Mouse (Mus musculus) embryonic facial prominence, embryonic 14.5 days (tissue): ENCODE data around the gene Stap2. TPM values are rescaled to one million over a fixed set of nuclear protein-coding genes. Genes with fewer than 3 reads are reported as not detected.

Experiments used
- ATAC-seq: fragments of 200-750 bp; cut with Nextera tagmentation; 2 replicates; pipeline ENCODE4 v1.8.0; 2017; ENCODE audit warnings: low read depth, moderate number of reproducible peaks, moderate TSS enrichment
- DNase-seq: peaks from one replicate; pipeline ENCODE4 v3.0.0-alpha.2; 2015; ENCODE audit warnings: low spot score
- H3K27ac ChIP-seq: fragments of 300-500 bp; sonication (generic); replicated peaks from 2 replicates; pipeline ENCODE4 v1.5.1; 2014; ENCODE audit warnings: low read depth, mild to moderate bottlenecking, low read length, moderate library complexity
- H3K27me3 ChIP-seq: fragments of 300-500 bp; sonication (generic); replicated peaks from 2 replicates; pipeline ENCODE4 v1.6.1; 2014; ENCODE audit warnings: low read length; ENCODE audit not compliant: control insufficient read depth, insufficient read depth
- H3K36me3 ChIP-seq: fragments of 300-500 bp; sonication (generic); 2 replicates; pipeline ENCODE4 v1.6.1; 2014; ENCODE audit warnings: low read length, mixed read lengths; ENCODE audit not compliant: control insufficient read depth, insufficient read depth
- H3K4me1 ChIP-seq: fragments of 300-500 bp; sonication (generic); 2 replicates; pipeline ENCODE4 v1.6.1; 2014; ENCODE audit warnings: antibody characterized with exemption, low read length; ENCODE audit not compliant: control insufficient read depth, insufficient read depth
- H3K4me2 ChIP-seq: fragments of 300-500 bp; sonication (generic); 2 replicates; pipeline ENCODE4 v1.6.1; 2014; ENCODE audit warnings: low read depth, mild to moderate bottlenecking, low read length, moderate library complexity, mixed read lengths
- H3K4me3 ChIP-seq: fragments of 300-500 bp; sonication (generic); 2 replicates; pipeline ENCODE4 v1.5.1; 2014; ENCODE audit warnings: low read depth, mild to moderate bottlenecking, low read length
- H3K9ac ChIP-seq: fragments of 300-500 bp; sonication (generic); 2 replicates; pipeline ENCODE4 v1.6.1; 2014; ENCODE audit warnings: low read depth, mild to moderate bottlenecking, low read length, moderate library complexity, mixed read lengths
- H3K9me3 ChIP-seq: fragments of 300-500 bp; sonication (generic); 2 replicates; pipeline ENCODE4 v1.6.1; 2016; ENCODE audit warnings: low read length; ENCODE audit not compliant: control insufficient read depth
- WGBS: fragments of 180-500 bp; shearing (Covaris S2); extraction: QIAGEN DNeasy Blood & Tissue Kit; methylation state at CpG from one replicate; pipeline ENCODE4 v1.1.7; 2014; 5-methylcytosine and 5-hydroxymethylcytosine counted together
- polyA plus RNA-seq: library from polyadenylated mRNA; unstranded; fragments of >200 nt; fragmentation: Nextera tagmentation; extraction: Ambion mirVana; gene quantifications from 2 replicates; pipeline ENCODE4 v1.2.1, GENCODE M21; 2014

Stap2 gene
- polyA plus RNA-seq, 1 experiment from 2014 or later: 12.4 TPM

DNA sequence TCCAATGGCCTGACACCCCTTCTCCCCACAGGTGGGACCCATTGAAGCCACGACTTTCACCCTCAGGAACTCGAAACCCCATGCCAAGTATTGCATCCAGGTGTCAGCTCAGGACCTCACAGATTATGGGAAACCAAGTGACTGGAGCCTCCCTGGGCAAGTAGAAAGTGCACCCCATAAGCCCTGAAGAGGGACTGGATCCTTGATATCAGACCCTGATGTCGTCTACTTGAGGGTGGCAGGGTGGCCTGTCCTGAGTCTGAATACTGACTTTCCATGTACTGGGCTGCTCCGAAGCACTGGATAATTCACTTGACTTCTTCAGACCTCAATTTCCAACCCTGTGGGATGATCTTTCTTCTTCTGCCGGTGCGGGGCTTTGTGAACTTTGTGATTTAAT lies 48.8 kb downstream of the Stap2 start:
- no peak for DNase-seq
- no peak for ATAC-seq
- Histone ChIP-seq H3K4me2 (peak overlapping the region; percentile 70), H3K27ac (no peak overlapping the region), H3K4me3 (peak overlapping the region; percentile 46), H3K36me3 (peaks cover 8% of the 10 kb centered on the region; the same call in 1 of the 2 replicates), H3K9ac (0 out of 2 replicates have a peak overlapping the region, but pooled peaks have one; percentile 56), H3K4me1 (peaks cover 16% of the 10 kb centered on the region), H3K27me3 (no peaks in the 10 kb centered on the region), H3K9me3 (no peaks in the 10 kb centered on the region)
- WGBS: 40% methylated on average over 6 of the region's 6 CpGs

DNA sequence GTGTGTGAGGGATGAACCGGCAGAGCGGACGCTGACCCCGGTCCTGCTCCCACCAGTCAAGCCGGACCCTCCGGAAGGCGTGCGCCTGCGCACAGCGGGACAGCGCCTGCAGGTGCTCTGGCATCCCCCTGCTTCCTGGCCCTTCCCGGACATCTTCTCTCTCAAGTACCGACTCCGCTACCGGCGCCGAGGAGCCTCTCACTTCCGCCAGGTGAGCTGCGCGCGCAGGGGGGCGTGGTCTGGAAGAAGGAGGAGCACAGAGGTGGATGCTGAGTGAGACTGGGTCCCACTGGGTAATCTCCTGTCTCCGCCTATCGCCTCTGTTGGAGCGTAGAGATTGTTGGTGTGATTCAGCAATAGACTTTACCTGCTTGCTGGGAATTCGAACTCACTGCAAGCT lies 49.3 kb downstream of the Stap2 start:
- H3K36me3 ChIP-seq: peaks cover 3% of the 10 kb centered on the region; the same call in 1 of the 2 replicates
- ATAC-seq (peak; percentile 24; the same call in 1 of the 2 replicates), DNase-seq (peak; percentile 84)
- no peaks in the 10 kb centered on the region for H3K27me3 ChIP-seq
- WGBS: 1% methylated on average over 16 of the region's 26 CpGs
- H3K27ac ChIP-seq: no peak overlapping the region
- H3K4me2 ChIP-seq: peak overlapping the region; percentile 70
- H3K4me3 ChIP-seq: peak overlapping the region; percentile 46
- H3K9me3 ChIP-seq: no peaks in the 10 kb centered on the region
- H3K4me1 ChIP-seq: peaks cover 16% of the 10 kb centered on the region
- peak overlapping the region; percentile 56 for H3K9ac ChIP-seq

DNA sequence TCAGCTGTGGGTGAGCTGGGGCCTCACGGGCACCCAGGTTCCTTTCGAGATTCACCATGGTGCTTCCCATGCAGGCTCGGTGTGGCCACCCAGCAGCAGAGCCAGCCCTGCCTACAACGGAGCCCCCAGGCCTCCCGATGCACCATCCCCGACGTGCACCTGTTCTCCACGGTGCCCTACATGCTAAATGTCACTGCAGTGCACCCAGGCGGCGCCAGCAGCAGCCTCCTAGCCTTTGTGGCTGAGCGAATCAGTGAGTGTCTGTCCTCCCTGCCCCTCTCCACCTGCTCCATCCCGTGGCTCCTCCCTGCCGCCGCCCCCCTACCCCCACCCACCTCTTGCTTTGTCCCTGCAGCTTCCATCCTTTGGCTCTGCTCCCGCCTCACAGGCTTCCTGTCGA lies 51.2 kb downstream of the Stap2 start:
- Histone ChIP-seq H3K4me3 (no peak overlapping the region), H3K27ac (no peak overlapping the region), H3K36me3 (no peaks in the 10 kb centered on the region), H3K9ac (no peak overlapping the region), H3K27me3 (no peaks in the 10 kb centered on the region), H3K9me3 (no peaks in the 10 kb centered on the region), H3K4me1 (peaks cover 9% of the 10 kb centered on the region), H3K4me2 (no peak overlapping the region)
- DNase-seq (no peak), ATAC-seq (no peak)
- WGBS: 45% methylated on average over 11 of the region's 16 CpGs

DNA sequence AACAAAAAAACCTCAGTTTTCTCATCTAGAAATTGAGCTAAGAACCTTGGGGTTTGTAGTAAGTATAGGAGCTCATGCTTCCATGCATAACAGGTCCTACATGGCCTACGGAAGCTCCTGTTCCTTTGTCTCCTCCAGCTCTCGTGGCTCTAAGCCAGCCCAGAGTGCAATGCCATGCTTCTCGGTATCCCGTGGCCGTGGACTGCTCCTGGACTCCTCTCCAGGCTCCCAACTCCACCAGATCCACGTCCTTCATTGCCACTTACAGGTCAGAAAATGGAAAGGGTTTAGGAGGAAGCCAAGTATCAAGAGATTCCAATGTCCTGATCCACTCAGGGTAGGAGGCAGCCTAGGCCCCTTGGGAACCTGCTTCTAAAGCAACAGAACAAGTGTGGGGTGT lies 51.6 kb downstream of the Stap2 start:
- no peak for DNase-seq
- Histone ChIP-seq H3K4me2 (no peak overlapping the region), H3K36me3 (no peaks in the 10 kb centered on the region), H3K9me3 (no peaks in the 10 kb centered on the region), H3K4me3 (no peak overlapping the region), H3K27me3 (no peaks in the 10 kb centered on the region), H3K9ac (no peak overlapping the region), H3K4me1 (peaks cover 9% of the 10 kb centered on the region), H3K27ac (no peak overlapping the region)
- WGBS: 81% methylated on average over 6 of the region's 6 CpGs
- no peak for ATAC-seq

DNA sequence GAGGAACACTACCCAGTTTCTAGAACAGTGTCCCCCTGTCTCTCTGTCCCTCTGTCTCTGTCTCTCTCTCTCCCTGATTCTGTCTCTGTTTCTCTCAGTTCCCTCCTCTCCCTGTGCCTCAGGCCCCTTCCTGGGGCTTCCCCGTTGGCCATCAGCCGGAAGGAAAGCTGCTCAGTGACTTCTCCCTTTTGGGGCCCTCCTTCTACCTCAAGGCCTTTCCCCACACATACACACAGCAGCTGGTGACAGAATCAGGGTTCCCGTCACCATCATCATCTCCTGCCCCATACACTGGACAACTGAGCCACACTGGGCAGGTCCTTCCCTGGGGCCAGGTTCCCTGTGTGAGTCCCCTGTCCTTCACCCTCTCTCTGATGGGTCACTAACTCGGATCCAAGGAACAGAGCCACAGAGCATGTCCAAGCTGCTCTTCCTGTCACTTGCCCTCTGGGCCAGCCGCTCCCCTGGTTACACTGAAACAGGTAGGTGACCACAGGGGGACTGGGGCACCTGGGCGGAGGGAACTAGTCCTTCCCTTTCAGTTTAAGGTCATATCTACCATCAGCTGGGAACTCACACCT lies 52.8 kb downstream of the Stap2 start, which contains the start of gene Ebi3:
Gene Ebi3 (plus strand): TSS at position 194 of the 581 bp plus-strand sequence.
- H3K4me2 ChIP-seq: no peak within 1 kb of the TSS
- WGBS: 68% methylated on average over 6 of the region's 6 CpGs
- H3K4me3 ChIP-seq: no peak within 1 kb of the TSS
- no peak within 1 kb of the TSS for H3K27ac ChIP-seq
- no peaks in the 10 kb centered on the region for H3K36me3 ChIP-seq
- H3K27me3 ChIP-seq: no peaks in the 10 kb centered on the region
- ATAC-seq (no peak), DNase-seq (no peak)
- H3K9ac ChIP-seq: no peak within 1 kb of the TSS
- H3K4me1 ChIP-seq: peaks cover 5% of the 10 kb centered on the region
- no peaks in the 10 kb centered on the region for H3K9me3 ChIP-seq

DNA sequence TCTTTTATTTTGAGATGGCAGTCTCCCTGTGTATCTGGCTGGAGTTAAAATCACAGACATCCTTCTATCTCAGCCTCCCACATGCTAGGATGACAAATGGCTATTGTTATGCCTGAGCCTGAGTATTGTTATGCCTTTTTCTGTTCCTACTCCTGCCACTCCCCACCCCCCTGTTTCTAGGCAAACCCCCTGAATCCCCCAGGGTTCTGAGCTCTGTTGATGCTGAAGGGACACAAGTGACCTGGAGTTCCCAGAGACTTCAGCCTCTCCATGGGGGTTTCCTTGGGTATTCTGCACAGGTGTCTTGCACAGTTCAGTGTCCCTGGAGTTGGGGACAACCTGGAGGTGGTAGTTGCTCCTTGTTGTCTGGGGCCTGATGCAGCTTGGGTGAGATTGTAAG lies 53.3 kb downstream of the Stap2 start:
- ATAC-seq: no peak
- no peak overlapping the region for H3K9ac ChIP-seq

DNA sequence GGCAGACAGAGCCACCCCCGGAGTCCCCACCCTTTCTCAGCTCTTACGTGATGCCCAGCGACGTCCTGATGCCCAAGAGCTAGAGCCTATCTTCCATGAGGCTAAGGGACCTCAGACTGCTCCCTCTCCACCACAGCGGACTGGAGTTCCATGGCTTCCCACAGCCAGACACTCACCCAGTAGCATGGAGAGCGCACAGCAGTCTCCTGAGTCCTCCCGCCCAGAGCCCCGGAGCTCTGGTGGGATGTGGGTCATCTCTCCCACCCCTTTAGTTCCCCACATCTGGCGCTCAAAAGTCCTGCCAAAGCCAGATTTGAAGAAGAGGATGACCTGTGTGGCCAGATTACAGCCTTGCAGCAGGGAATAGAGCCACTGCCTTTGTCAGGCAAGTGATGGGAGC lies 54.8 kb downstream of the Stap2 start:
- no peaks in the 10 kb centered on the region for H3K36me3 ChIP-seq
- no peak overlapping the region for H3K9ac ChIP-seq
- H3K9me3 ChIP-seq: no peaks in the 10 kb centered on the region
- no peak overlapping the region for H3K4me3 ChIP-seq
- H3K27me3 ChIP-seq: no peaks in the 10 kb centered on the region
- no peak overlapping the region for H3K27ac ChIP-seq
- no peak overlapping the region for H3K4me2 ChIP-seq
- ATAC-seq (no peak), DNase-seq (no peak)
- 74% methylated on average over 9 of the region's 9 CpGs for WGBS
- H3K4me1 ChIP-seq: no peaks in the 10 kb centered on the region

More for the DNA sequence above, 53.3 kb downstream of the Stap2 start:
- H3K27ac ChIP-seq: no peak overlapping the region
- no peak overlapping the region for H3K4me2 ChIP-seq
- no peak overlapping the region for H3K4me3 ChIP-seq
- H3K9me3 ChIP-seq: no peaks in the 10 kb centered on the region
- peaks cover 5% of the 10 kb centered on the region for H3K4me1 ChIP-seq
- DNase-seq: no peak
- H3K36me3 ChIP-seq: no peaks in the 10 kb centered on the region
- no peaks in the 10 kb centered on the region for H3K27me3 ChIP-seq

DNA sequence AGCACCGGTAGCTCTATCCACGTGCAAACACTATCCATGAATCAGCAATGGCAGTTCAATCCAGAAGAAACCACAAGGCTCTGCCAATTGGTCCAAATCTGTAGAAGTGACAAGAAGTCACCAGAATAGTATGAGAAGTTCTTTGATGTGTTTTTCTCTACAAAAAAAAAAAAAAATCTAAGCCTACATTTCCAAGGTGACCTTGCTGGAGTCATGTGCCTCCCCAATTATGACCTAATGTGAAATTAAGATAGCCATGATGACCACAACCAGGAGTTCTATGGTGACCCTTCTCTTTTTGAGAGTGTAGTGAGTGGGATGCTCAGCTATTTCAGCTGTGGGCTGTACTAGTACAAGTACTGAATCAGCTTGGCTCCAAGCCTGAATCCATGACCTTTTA lies 56.0 kb downstream of the Stap2 start, which contains the start of gene Zfp119b:
Gene Zfp119b (minus strand): TSS at position 101 of the 400 bp plus-strand sequence.
- no peaks in the 10 kb centered on the region for H3K9me3 ChIP-seq
- 83% methylated on average over 2 of the region's 2 CpGs for WGBS
- H3K36me3 ChIP-seq: no peaks in the 10 kb centered on the region
- no peak within 1 kb of the TSS for H3K4me3 ChIP-seq
- no peaks in the 10 kb centered on the region for H3K4me1 ChIP-seq
- DNase-seq (no peak), ATAC-seq (no peak)
- H3K27ac ChIP-seq: no peak within 1 kb of the TSS
- no peaks in the 10 kb centered on the region for H3K27me3 ChIP-seq
- no peak within 1 kb of the TSS for H3K4me2 ChIP-seq
- no peak within 1 kb of the TSS for H3K9ac ChIP-seq

DNA sequence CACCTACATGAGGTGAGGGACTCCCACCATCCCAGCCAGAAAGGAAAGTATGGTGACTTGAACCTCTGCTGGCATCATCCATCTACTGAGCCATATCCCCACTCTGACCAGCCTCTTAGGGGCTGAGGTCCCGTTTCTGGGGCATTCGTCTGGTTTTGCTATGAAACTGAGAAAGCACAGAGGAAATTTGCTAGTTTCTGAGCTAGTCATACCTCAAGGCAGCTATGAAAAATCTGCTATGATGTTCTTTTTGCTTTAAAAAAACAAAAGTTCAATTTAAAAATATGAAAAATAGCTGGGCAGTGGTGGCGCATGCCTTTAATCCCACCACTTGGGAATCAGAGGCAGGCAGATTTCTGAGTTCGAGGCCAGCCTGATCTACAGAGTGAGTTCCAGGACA lies 56.7 kb downstream of the Stap2 start:
- Histone ChIP-seq H3K4me3 (no peak overlapping the region), H3K27ac (no peak overlapping the region), H3K9me3 (no peaks in the 10 kb centered on the region), H3K9ac (no peak overlapping the region), H3K4me2 (no peak overlapping the region), H3K36me3 (no peaks in the 10 kb centered on the region), H3K4me1 (no peaks in the 10 kb centered on the region), H3K27me3 (no peaks in the 10 kb centered on the region)
- 83% methylated on average over 4 of the region's 4 CpGs for WGBS
- DNase-seq (no peak), ATAC-seq (no peak)
